Mouse (Mus musculus): Measurements from ENCODE around the gene Xpo1. TPM values are rescaled to one million over a fixed set of nuclear protein-coding genes. Genes with fewer than 3 reads are reported as not detected.
"Not testable (repeated sequence)": the region's sequence is repeated elsewhere in the genome, so short reads cannot be mapped to it uniquely, and the experiment has no call there.

Xpo1 gene
- polyA plus RNA-seq, 1 experiment from 2014 or later: 116 TPM

DNA sequence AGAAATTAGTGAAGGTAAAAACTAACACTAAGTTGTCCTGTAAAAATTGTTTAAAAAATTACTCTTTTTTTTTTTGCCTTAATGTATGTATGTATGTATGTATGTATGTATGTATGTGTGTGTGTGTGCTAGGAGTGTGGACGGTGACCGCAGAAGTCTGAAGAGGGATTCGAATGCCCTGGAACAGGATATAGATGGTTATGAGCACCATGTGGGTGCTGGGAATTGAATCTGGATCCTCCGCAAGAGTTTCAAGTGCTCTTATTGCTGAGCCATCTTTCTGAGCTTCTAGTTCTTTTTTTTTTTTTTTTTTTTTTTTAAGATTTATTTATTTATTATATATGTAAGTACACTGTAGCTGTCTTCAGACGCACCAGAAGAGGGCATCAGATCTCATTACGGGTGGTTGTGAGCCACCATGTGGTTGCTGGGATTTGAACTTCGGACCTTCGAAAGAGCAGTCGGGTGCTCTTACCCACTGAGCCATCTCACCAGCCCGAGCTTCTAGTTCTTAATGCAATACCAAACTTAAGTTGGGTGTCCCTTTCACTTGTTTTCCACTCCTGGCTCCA lies 49.3 kb downstream of the Xpo1 start:
- H3K9ac ChIP-seq: peak overlapping the region; percentile 97; the same call in 1 of the 2 replicates
- 37% methylated on average over 10 of the region's 10 CpGs for WGBS

DNA sequence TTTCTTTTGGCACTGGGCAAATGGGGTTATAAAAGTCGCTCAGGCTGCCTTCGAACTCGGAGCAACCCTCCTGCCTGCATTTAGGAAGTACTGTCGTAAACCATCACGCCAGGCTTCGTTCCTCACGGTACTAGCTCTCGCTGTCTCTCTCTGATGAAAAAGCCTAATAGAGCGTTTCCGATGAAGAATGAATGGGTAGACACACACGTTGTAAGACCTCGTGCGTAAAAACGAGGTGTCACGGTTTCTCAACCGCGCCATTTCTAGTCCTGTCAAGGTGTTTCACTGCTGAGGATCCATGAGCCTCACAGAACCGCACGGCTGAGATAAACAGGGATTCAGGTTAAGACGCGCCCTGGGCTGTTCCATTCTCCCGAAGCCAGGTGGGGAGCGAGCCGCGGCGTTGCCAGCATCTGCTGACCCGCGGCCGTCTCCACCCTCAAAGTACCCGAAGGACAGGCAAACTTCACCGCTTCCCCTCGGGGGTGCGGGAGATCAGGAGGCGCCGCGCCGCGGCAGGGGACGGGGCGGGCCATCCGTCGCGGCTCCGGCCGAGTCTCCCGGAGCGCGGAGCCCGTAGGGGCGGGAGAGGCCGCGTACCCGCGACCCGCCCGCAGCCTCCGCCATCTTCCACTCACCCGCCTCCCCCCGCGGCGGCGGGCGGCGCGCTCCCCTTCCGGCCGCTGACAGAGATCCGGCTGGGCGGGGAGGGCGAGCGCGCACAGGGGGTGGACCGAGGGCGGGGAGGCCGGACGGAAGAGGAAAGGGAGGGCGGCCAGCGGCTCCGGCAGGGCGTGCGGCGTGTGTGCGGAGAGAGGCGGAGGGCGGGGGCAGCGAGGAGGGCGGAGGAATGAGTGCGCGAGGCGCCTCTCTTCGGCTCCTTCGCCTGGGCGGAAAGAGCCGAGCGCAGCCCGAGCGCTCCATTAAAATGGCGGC lies 50.1 kb downstream of the Xpo1 start:
- peak; percentile 97 for ATAC-seq (ENCODE audit: low FRiP score, low read depth)
- WGBS: under 1% methylated on average over 89 of the region's 98 CpGs
- Histone ChIP-seq H3K4me2 (replicated peaks) (peak overlapping the region; percentile 65), H3K27me3 (no peaks in the 10 kb centered on the region), H3K4me3 (peak overlapping the region; percentile 86), H3K9ac (peak overlapping the region; percentile 97), H3K36me3 (no peaks in the 10 kb centered on the region), H3K27ac (peak overlapping the region; percentile 99), H3K9me3 (no peaks in the 10 kb centered on the region), H3K4me1 (peaks cover 9% of the 10 kb centered on the region)

More for the DNA sequence above, 49.3 kb downstream of the Xpo1 start:
- not testable (repeated sequence) for ATAC-seq (ENCODE audit: low FRiP score, low read depth); H3K27me3 ChIP-seq; H3K4me1 ChIP-seq; H3K36me3 ChIP-seq; H3K9me3 ChIP-seq
- Histone ChIP-seq H3K4me3 (peak overlapping the region; percentile 86), H3K4me2 (replicated peaks) (peak overlapping the region; percentile 65), H3K27ac (peak overlapping the region; percentile 99)

DNA sequence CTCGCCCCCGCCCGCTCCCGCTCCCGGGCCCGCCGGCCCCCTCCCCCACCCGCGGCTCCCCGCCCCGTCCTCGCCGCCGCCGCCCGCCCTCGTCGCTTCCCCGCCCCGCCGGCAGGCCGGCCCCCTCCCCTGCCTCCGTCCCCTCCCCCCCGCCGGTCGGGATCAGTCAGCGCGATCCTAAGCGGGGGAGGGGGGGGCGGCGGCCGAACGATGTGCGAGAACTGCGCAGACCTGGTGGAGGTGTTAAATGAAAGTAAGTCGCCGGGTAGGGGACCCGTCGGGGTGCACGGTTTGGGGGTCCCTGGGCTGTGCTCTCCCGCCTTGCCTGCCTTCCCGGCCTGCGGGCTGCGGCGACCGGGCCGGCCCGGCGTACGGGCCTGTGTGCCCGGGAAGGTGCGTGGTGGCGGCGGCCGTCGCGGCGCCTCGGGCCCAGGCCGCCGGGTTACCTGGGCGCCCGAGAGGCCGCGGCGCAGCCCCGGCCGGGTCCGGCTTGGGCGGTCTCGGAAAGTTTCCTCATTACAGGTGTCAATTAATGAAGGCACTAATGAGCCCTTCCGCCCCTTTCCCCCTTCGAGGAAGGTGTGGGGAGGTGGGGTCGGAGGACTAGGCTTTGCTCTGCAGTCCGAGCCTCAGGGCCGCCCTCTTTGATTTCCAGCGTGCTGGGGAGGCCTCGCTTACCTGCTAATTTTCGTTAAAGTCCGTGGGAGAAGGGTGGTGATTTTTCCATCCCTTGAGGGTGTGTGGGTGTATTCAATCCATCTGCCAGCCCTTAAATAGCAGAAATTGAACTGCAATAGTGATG lies 51.1 kb downstream of the Xpo1 start, which contains the start of gene Usp34:
Usp34 (plus strand) TSS at position 132 of the 802 bp plus-strand sequence.
- peak within 1 kb of the TSS; percentile 67 for H3K4me2 ChIP-seq (replicated peaks)
- H3K4me1 ChIP-seq: peaks cover 9% of the 10 kb centered on the region
- peak; percentile 49 for ATAC-seq (ENCODE audit: low FRiP score, low read depth)
- no peaks in the 10 kb centered on the region for H3K27me3 ChIP-seq
- H3K4me3 ChIP-seq: peak within 1 kb of the TSS; percentile 86
- H3K9ac ChIP-seq: peak within 1 kb of the TSS; percentile 97
- no peaks in the 10 kb centered on the region for H3K36me3 ChIP-seq
- H3K9me3 ChIP-seq: no peaks in the 10 kb centered on the region
- H3K27ac ChIP-seq: peak within 1 kb of the TSS; percentile 99
- under 1% methylated on average over 45 of the region's 80 CpGs for WGBS

DNA sequence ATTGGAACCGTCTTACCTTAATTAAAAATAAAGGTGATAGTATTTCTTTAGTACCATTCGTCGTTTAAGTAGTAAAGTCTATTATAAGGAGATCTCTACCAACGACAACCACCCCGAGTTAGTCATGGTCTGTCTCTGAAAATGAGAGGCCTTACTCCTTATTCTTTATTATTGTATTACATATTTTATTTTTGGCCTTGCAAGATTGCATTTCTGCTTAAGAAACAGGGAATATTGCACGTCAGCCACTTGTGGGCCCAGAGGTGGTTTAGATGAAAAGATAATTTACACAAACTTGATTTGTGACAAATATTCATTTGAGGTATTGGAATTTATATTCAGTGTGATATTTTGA lies 51.7 kb downstream of the Xpo1 start:
- 3% methylated on average over 6 of the region's 6 CpGs for WGBS
- H3K4me1 ChIP-seq: peaks cover 9% of the 10 kb centered on the region
- peak overlapping the region; percentile 97 for H3K9ac ChIP-seq
- H3K9me3 ChIP-seq: no peaks in the 10 kb centered on the region
- H3K4me2 ChIP-seq (replicated peaks): peak overlapping the region; percentile 67
- peak overlapping the region; percentile 86 for H3K4me3 ChIP-seq
- H3K36me3 ChIP-seq: peaks cover 3% of the 10 kb centered on the region; the same call in 1 of the 2 replicates
- H3K27ac ChIP-seq: peak overlapping the region; percentile 99
- H3K27me3 ChIP-seq: no peaks in the 10 kb centered on the region
- no peak for ATAC-seq (ENCODE audit: low FRiP score, low read depth)

DNA sequence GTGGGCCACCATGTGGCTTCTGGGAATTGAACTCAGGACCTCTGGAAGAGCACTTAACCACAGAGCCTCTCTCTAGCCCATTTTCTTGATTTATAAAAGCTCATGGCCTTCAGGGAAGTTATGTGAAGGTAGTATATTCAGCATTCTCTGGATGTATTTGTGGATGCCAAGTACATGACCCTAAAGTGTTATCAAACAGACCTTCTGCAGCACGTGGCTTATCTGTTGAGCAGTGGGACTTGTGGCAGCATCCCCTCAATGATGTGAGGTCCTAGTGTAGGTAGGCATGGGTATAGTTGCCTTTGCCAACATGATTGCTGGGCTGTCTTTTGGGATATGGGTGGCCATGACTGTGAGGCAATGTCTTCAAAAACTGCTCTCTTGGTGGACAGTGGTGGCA lies 57.7 kb downstream of the Xpo1 start:
- Histone ChIP-seq H3K27me3 (no peaks in the 10 kb centered on the region), H3K4me3 (no peak overlapping the region), H3K9ac (no peak overlapping the region), H3K36me3 (peaks cover 13% of the 10 kb centered on the region), H3K4me2 (replicated peaks) (no peak overlapping the region), H3K27ac (no peak overlapping the region), H3K9me3 (no peaks in the 10 kb centered on the region), H3K4me1 (peaks cover 6% of the 10 kb centered on the region)
- 89% methylated on average over 1 of the region's 1 CpGs for WGBS
- ATAC-seq (ENCODE audit: low FRiP score, low read depth): no peak

DNA sequence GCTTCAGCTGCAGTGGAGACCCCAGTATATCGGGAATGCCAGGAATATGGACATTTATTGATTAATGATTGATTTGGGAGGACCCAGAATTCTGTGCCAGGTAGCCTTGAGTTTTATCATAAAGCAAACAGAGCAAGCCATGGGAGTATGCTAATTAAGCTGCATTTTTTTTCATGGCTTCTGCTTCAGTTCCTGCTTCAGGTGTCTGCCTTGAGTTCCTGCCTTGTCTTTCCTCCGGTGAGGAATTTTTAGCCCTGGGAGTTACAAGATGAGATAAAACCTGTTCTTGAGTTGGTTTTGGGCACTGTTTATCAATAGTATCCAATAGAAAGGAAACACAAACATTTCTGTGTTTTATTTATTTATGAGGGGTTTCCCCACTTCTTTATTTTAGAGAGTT lies 73.6 kb downstream of the Xpo1 start:
- Histone ChIP-seq H3K4me1 (no peaks in the 10 kb centered on the region), H3K9me3 (no peaks in the 10 kb centered on the region), H3K9ac (no peak overlapping the region), H3K36me3 (peaks cover 19% of the 10 kb centered on the region), H3K27ac (no peak overlapping the region), H3K4me3 (no peak overlapping the region), H3K4me2 (replicated peaks) (no peak overlapping the region), H3K27me3 (no peaks in the 10 kb centered on the region)
- ATAC-seq (ENCODE audit: low FRiP score, low read depth): no peak
- WGBS: 100% methylated on average over 2 of the region's 2 CpGs

DNA sequence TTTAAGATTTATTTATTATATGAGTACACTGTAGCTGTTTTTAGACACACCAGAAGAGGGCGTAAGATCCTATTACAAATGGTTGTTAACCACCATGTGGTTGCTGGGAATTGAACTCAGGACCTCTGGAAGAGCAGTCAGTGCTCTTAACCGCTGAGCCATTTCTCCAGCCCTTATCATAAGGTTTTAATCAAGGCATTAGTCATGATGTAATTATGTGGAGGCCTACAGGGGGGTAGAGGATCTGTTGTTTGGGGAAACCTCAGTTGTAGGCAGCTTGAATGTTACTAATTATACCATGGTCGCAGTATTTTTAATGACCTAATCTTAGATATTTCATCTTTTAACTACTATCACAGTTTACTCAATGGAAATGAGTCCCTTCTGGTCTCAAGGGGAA lies 76.3 kb downstream of the Xpo1 start:
- Histone ChIP-seq H3K9ac (no peak overlapping the region), H3K27ac (no peak overlapping the region), H3K4me2 (replicated peaks) (no peak overlapping the region), H3K9me3 (no peaks in the 10 kb centered on the region), H3K36me3 (peaks cover 29% of the 10 kb centered on the region), H3K4me1 (no peaks in the 10 kb centered on the region), H3K27me3 (no peaks in the 10 kb centered on the region), H3K4me3 (no peak overlapping the region)
- 53% methylated on average over 3 of the region's 3 CpGs for WGBS
- ATAC-seq (ENCODE audit: low FRiP score, low read depth): no peak

DNA sequence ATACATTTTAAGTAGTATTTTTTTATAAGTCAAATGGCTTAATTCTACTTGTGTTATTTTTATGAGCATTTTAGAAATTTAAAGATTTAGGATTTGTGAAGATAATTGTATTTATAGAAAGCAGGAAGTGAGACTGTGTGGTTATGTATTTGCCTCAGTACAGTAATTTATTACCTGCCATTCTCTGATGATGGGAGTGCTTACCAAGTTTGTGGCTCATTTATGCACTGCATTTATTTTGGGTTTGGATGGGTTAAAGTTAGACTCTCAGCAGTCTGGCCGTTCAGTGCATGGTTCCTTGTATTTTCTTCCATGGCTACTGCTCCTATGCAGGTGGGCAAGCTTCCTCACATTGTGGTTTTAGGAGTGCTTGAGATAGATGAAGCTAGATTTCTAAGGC lies 79.3 kb downstream of the Xpo1 start:
- no peak for ATAC-seq (ENCODE audit: low FRiP score, low read depth)
- Histone ChIP-seq H3K9ac (no peak overlapping the region), H3K36me3 (peaks cover 30% of the 10 kb centered on the region), H3K4me1 (no peaks in the 10 kb centered on the region), H3K27me3 (no peaks in the 10 kb centered on the region), H3K4me2 (replicated peaks) (no peak overlapping the region), H3K9me3 (no peaks in the 10 kb centered on the region), H3K27ac (no peak overlapping the region), H3K4me3 (no peak overlapping the region)
- WGBS: 73% methylated on average over 1 of the region's 1 CpGs

Other genes starting within 250 kb of the Xpo1 start
- gene Fam161a, start 248.5 kb upstream of the Xpo1 start, polyA plus RNA-seq (2015; fragmentation: Nextera tagmentation; extraction: Ambion mirVana): 2.6 and 4.0 TPM in 2 replicates
- 30.6 and 30.7 TPM in 2 replicates for gene Usp34, start 50.9 kb downstream of the Xpo1 start, polyA plus RNA-seq (2015; fragmentation: Nextera tagmentation; extraction: Ambion mirVana)
- 101 and 108 TPM in 2 replicates for gene Ahsa2, start 242.0 kb downstream of the Xpo1 start, polyA plus RNA-seq (2015; fragmentation: Nextera tagmentation; extraction: Ambion mirVana)